Mouse (Mus musculus) midbrain, embryonic 14.5 days (tissue): Measurements from ENCODE around the gene Hist1h2be. TPM values are rescaled to one million over a fixed set of nuclear protein-coding genes. Genes with fewer than 3 reads are reported as not detected.
"Not testable (repeated sequence)": the region's sequence is repeated elsewhere in the genome, so short reads cannot be mapped to it uniquely, and the experiment has no call there.

Experiments
- ATAC-seq: fragments of 200-750 bp; cut with Nextera tagmentation; 2 replicates; pipeline ENCODE4 v1.8.0; 2017; ENCODE audit warnings: moderate number of reproducible peaks, moderate library complexity; ENCODE audit not compliant: low FRiP score, low TSS enrichment
- DNase-seq: peaks from one replicate; pipeline ENCODE4 v3.0.0-alpha.2; 2015
- H3K27ac ChIP-seq: fragments of 300-500 bp; sonication (generic); replicated peaks from 2 replicates; pipeline ENCODE4 v1.5.1; 2014; ENCODE audit warnings: mild to moderate bottlenecking, low read depth, low read length, moderate library complexity
- H3K27me3 ChIP-seq: fragments of 300-500 bp; sonication (generic); 2 replicates; pipeline ENCODE4 v1.6.1; 2014; ENCODE audit warnings: low read length, control low read depth, mixed read lengths; ENCODE audit not compliant: control insufficient read depth, insufficient read depth
- H3K36me3 ChIP-seq: fragments of 300-500 bp; sonication (generic); 2 replicates; pipeline ENCODE4 v1.6.1; 2014; ENCODE audit warnings: low read length, control low read depth; ENCODE audit not compliant: control insufficient read depth, insufficient read depth
- H3K4me1 ChIP-seq: fragments of 300-500 bp; sonication (generic); 2 replicates; pipeline ENCODE4 v1.6.1; 2014; ENCODE audit warnings: mild to moderate bottlenecking, antibody characterized with exemption, low read length, control low read depth; ENCODE audit not compliant: control insufficient read depth, insufficient read depth
- H3K4me2 ChIP-seq: fragments of 300-500 bp; sonication (generic); 2 replicates; pipeline ENCODE4 v1.6.1; 2014; ENCODE audit warnings: mild to moderate bottlenecking, low read length, moderate library complexity
- H3K4me3 ChIP-seq: fragments of 300-500 bp; sonication (generic); replicated peaks from 2 replicates; pipeline ENCODE4 v1.5.1; 2014; ENCODE audit warnings: low read depth, low read length
- H3K9ac ChIP-seq: fragments of 300-500 bp; sonication (generic); replicated peaks from 2 replicates; pipeline ENCODE4 v1.6.1; 2014; ENCODE audit warnings: mild to moderate bottlenecking, low read length, moderate library complexity
- H3K9me3 ChIP-seq: fragments of 300-500 bp; sonication (generic); 2 replicates; pipeline ENCODE4 v1.6.1; 2016; ENCODE audit warnings: low read length, control low read depth, mixed read lengths; ENCODE audit not compliant: control insufficient read depth
- WGBS: fragments of 180-500 bp; shearing (Covaris S2); extraction: QIAGEN DNeasy Blood & Tissue Kit; methylation state at CpG from one replicate; pipeline ENCODE4 v1.1.7; 2014; 5-methylcytosine and 5-hydroxymethylcytosine counted together
- polyA plus RNA-seq: library from polyadenylated mRNA; unstranded; fragments of >200 nt; fragmentation: Nextera tagmentation; extraction: Ambion mirVana; gene quantifications from 2 replicates; pipeline ENCODE4 v1.2.1, GENCODE M21; 2014

The Hist1h2be gene
- 0.72 and 1.4 TPM in 2 replicates for polyA plus RNA-seq

- Histone ChIP-seq H3K4me2 (peak within 1 kb of the TSS; percentile 99), H3K27ac (peak within 1 kb of the TSS; percentile 86), H3K9ac (peak within 1 kb of the TSS; percentile 71), H3K27me3 (no peaks in the 10 kb centered on the region), H3K4me1 (peaks cover 13% of the 10 kb centered on the region), H3K36me3 (no peaks in the 10 kb centered on the region), H3K4me3 (peak within 1 kb of the TSS; percentile 57), H3K9me3 (no peaks in the 10 kb centered on the region)
- DNase-seq, result peak; percentile 92
- under 1% methylated on average over 27 of the region's 27 CpGs for WGBS
- ATAC-seq, result peak; percentile 87
Observed at GRCm38 (mm10) chr13:23620733-23621531, at the start of gene Hist1h2be. TSS of gene Hist1h2be (minus strand) at chr13:23621124.

GRCm38 (mm10) chr13:23662536-23662935 is 41.6 kb upstream of the Hist1h2be start:
- ATAC-seq (no peak), DNase-seq (no peak)
- no peak overlapping the region for H3K4me2 ChIP-seq
- no peaks in the 10 kb centered on the region for H3K9me3 ChIP-seq
- H3K27ac ChIP-seq, result no peak overlapping the region
- H3K9ac ChIP-seq, result no peak overlapping the region
- H3K27me3 ChIP-seq, result no peaks in the 10 kb centered on the region
- WGBS, result 77% methylated on average over 3 of the region's 3 CpGs
- H3K4me1 ChIP-seq, result no peaks in the 10 kb centered on the region
- no peaks in the 10 kb centered on the region for H3K36me3 ChIP-seq
- no peak overlapping the region for H3K4me3 ChIP-seq

- Histone ChIP-seq H3K4me3 (no peak overlapping the region), H3K4me1 (no peaks in the 10 kb centered on the region), H3K27ac (no peak overlapping the region), H3K4me2 (no peak overlapping the region), H3K27me3 (no peaks in the 10 kb centered on the region), H3K9ac (no peak overlapping the region), H3K9me3 (no peaks in the 10 kb centered on the region), H3K36me3 (no peaks in the 10 kb centered on the region)
- no peak for ATAC-seq
- 77% methylated on average over 6 of the region's 6 CpGs for WGBS
- DNase-seq, result no peak
Observed at GRCm38 (mm10) chr13:23659636-23660366, 38.9 kb upstream of the Hist1h2be start.

GRCm38 (mm10) chr13:23630653-23631052 is 9.7 kb upstream of the Hist1h2be start:
- Histone ChIP-seq H3K9me3 (no peaks in the 10 kb centered on the region), H3K27ac (no peak overlapping the region), H3K4me2 (no peak overlapping the region), H3K9ac (no peak overlapping the region), H3K4me1 (no peaks in the 10 kb centered on the region), H3K4me3 (no peak overlapping the region), H3K27me3 (no peaks in the 10 kb centered on the region), H3K36me3 (no peaks in the 10 kb centered on the region)
- DNase-seq (peak; percentile 8), ATAC-seq (no peak)
- WGBS, result 45% methylated on average over 1 of the region's 1 CpGs

- H3K4me2 ChIP-seq, result peak overlapping the region; percentile 99
- H3K9ac ChIP-seq, result peak overlapping the region; percentile 71
- 0 out of 2 replicates have a peak overlapping the region, but pooled peaks have one; percentile 17 for H3K27ac ChIP-seq
- H3K4me3 ChIP-seq, result peak overlapping the region; percentile 57
- no peaks in the 10 kb centered on the region for H3K9me3 ChIP-seq
- ATAC-seq (no peak), DNase-seq (peak; percentile 51)
- WGBS, result 25% methylated on average over 7 of the region's 7 CpGs
- H3K27me3 ChIP-seq, result no peaks in the 10 kb centered on the region
- H3K4me1 ChIP-seq, result peaks cover 13% of the 10 kb centered on the region
- no peaks in the 10 kb centered on the region for H3K36me3 ChIP-seq
Observed at GRCm38 (mm10) chr13:23622861-23623450, 2.0 kb upstream of the Hist1h2be start.

GRCm38 (mm10) chr13:23622175-23622671 is 1.3 kb upstream of the Hist1h2be start, which contains the start of gene Hist1h1e:
TSS of gene Hist1h1e (minus strand) at chr13:23622558.
- H3K27me3 ChIP-seq, H3K9me3 ChIP-seq, H3K36me3 ChIP-seq: not testable (repeated sequence)
- ATAC-seq (peak; percentile 95), DNase-seq (peak; percentile 93)
- Histone ChIP-seq H3K4me3 (peak within 1 kb of the TSS; percentile 57), H3K9ac (peak within 1 kb of the TSS; percentile 71), H3K4me1 (peaks cover 13% of the 10 kb centered on the region), H3K4me2 (peak within 1 kb of the TSS; percentile 99), H3K27ac (peak within 1 kb of the TSS; percentile 86)
- WGBS, result under 1% methylated on average over 48 of the region's 53 CpGs

GRCm38 (mm10) chr13:23621532-23622174 is 729 bp upstream of the Hist1h2be start:
- peak; percentile 82 for ATAC-seq
- WGBS, result under 1% methylated on average over 18 of the region's 18 CpGs
- H3K9me3 ChIP-seq, result no peaks in the 10 kb centered on the region
- peak overlapping the region; percentile 99 for H3K4me2 ChIP-seq
- H3K27ac ChIP-seq, result peak overlapping the region; percentile 86
- peak; percentile 77 for DNase-seq
- H3K27me3 ChIP-seq, result no peaks in the 10 kb centered on the region
- H3K4me1 ChIP-seq, result peaks cover 13% of the 10 kb centered on the region
- H3K36me3 ChIP-seq, result no peaks in the 10 kb centered on the region
- peak overlapping the region; percentile 57 for H3K4me3 ChIP-seq
- H3K9ac ChIP-seq, result peak overlapping the region; percentile 71
